Mouse (Mus musculus) gastrocnemius, postnatal 36 days (tissue): ENCODE results near the gene Prmt2. TPM values are rescaled to one million over a fixed set of nuclear protein-coding genes. Genes with fewer than 3 reads are reported as not detected.

ENCODE experiments used
- DNase-seq, 2 experiments: peaks; one replicate each; pipeline ENCODE4 v3.0.0; 2022
- intact Hi-C: fragments of 180-260 bp; cut with DNase I; formaldehyde crosslinking; loops from one replicate; pipeline ENCODE4 v1.15.1; 2025
- microRNA-seq, 2 experiments: library from miRNA; unstranded; fragments of <30 nt; microRNA quantifications; one replicate each; pipeline ENCODE4 v1.2.0; 2021
- total RNA-seq, 2 experiments: library from RNA; stranded (reverse); gene quantifications; 2 replicates each; pipeline ENCODE4 v1.2.3; 2021

Gene Prmt2
- total RNA-seq, 2 experiments from 2014 or later, result 1.7 to 2.7 TPM

DNA sequence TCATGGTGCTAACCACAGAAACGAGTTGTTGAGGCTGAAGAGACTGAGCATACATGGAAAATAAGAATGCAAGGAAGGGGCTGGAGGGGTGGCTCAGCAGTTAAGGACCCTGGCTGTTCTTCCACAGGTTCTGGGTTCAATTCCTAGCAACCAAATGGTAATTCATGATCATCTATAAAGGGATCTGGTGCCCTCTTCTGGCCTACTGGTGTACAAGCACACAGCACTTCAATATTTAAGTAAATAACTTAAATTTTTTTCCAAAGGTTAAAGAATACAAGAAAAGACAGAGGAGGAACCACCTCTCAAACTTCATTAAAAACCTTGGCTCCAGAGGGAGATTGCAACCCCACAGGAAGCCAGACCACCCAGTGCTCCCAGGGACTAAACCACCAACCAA lies 8.0 kb downstream of the Prmt2 start:
- intact Hi-C loops, result no loop called here
- no peak for DNase-seq

DNA sequence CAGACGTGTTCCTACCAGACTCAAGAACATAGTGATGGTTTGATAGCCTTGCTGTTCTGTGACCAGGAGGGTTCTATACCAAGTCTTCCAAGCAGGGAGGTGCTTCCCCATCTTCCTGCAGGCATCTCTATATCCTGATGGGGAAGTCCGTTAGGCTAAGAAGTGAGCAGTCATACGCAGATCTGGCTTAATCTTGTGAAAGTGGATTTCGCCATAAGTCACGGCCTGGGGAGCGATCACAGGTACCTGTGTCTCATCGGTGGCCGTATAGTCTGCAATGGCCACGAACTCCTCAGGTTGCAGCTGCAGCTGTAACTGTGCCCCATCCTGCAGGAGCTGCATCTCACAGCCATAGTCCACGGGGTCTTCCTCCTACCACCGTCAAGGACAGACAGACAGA lies 11.7 kb downstream of the Prmt2 start:
- no peak for DNase-seq
- intact Hi-C loops, result no loop called here

DNA sequence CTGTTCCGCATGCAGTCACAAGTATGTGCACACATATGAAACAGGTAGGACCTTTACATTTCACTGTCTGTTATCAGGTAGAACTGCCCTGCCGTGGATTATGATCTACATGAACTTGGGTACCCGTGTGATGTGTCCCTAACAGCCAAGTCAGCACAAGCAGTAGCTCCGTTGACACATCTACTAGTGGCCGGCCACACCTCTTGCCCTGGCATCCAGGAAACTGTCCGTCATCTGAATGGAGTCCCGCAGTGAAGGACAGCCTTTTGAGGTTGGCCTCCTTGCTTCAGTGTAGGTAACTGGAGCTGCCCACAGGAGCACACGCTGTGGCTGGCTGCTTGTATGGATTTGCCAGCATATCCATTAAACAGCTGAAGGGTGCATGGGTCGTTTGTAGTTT lies 19.4 kb downstream of the Prmt2 start:
- DNase-seq, result peak in 1 of 2 experiments; percentile 2
- intact Hi-C loops, result no loop called here

DNA sequence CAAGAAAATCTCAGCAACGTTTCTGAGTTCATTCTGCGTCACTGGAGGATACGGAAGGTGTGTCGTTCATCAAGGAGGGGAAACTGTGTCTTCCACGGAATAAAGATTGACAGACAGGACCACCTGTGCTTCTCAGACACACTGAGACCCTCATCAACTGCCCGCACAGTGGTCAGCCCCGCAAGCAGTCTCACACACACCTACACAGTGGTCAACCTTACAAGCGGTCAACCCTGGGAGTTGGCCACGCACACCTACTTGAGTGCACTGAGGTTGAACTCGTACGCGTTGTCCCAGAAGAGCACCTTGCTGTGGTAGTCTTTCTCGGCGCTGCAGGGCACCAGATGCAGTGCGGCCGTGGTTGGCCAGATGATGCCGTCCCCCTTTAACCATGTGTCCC lies 20.6 kb downstream of the Prmt2 start:
- DNase-seq, result peak in 1 of 2 experiments; percentile 8
- intact Hi-C loops, result no loop called here

DNA sequence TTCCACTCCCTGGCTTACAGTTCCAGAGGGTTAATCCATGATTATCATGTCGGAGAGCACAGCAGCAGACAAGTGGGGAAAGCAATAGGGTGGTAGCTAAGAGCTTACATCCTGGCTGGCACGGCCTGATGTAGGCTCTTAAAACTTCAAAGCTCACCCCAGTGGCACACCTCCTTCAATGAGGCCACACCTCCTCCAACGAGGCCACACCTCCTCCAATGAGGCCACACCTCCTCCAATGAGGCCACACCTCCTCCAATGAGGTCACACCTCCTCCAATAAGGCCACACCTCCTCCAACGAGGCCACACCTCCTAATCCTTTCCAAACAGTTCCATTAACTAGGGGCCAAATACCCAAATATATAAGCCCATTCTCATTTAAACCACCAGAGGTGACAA lies 23.5 kb downstream of the Prmt2 start:
- intact Hi-C loops, result no loop called here
- DNase-seq, result peak in 1 of 2 experiments; percentile 4

DNA sequence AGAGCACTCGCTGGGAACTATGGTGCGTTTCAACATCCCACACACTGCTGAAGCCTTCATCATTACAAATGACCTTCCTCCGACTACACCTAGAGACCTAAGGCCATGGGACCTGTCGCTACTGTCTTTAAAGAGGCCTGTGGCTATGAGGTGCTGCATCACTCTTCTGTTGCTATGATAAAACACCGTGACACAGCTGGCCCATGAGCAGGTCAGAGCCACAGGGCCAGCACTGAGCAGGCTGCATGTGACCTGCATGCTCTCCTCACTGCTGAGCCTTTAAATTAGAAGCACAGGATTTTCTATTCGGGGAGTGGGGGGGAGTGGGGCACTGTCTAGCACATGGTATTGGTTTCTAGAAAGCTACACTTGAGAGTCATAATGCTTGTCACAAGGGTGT lies 25.5 kb downstream of the Prmt2 start:
- DNase-seq, result no peak
- intact Hi-C loops, result no loop called here

DNA sequence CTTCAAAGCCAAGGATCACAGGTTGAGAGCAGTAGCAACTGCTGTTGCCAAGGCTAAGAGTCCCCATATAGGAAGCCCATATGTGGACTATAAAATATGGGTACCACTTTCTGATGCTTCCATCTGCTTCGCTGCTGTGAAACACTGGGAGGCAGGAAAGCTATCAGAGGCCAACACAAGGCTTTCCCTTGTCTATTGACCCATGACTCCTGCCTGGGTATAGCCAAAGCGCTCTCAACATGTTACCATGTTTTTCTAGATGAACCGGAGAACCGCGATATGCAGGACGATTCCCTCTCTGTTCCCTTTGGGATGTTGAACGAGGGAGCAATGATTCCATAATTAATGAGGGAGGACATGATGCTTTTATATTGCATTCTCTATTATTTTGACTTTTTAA lies 26.9 kb downstream of the Prmt2 start:
- peak in 1 of 2 experiments; percentile 1 for DNase-seq
- intact Hi-C loops, result no loop called here

DNA sequence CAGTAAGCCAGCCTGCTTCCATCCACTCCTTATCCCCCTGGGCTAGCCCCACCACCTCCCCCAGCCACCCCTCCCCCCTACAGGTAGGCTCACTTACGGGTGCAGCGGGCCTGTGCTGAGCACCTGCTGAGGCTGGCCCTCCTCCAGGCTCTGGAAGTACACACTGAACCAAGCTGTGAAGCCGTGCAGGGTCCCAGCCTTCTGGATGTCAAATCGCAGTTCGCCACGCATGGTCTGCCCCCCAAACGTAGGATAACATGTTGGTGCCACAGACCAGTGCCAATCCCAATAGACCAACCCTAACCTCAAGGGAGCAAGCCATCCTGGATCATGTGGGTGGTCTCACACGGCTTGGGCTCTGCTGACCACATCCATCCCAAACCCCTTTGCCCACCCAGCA lies 28.4 kb downstream of the Prmt2 start:
- intact Hi-C loops, result no loop called here
- peak in 1 of 2 experiments; percentile 8 for DNase-seq

DNA sequence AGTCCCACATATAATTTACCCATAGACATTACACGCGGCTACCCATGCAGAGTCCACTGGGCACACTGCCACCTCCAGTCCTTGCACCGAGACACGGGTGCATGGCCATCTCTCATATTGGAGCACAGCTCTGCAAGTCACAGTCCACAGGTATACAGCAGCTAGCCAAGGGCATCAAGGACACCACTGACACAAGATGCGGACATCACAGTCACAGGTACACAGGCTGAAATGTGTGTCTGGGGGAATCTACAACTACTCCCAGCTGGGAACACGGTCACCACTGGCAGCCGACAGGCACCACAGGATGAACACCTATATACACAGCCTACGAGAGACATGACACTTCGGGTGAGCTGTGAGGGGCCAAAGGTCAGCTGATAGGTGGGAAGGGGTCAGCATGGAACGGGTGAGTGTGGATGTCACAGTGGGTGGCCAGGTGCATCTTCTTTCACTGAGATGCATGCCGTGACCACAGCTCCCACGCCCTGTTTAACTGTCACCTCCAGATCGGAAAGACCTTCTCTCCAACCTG lies 30.3 kb downstream of the Prmt2 start:
- intact Hi-C loops, result no loop called here
- DNase-seq, result no peak

DNA sequence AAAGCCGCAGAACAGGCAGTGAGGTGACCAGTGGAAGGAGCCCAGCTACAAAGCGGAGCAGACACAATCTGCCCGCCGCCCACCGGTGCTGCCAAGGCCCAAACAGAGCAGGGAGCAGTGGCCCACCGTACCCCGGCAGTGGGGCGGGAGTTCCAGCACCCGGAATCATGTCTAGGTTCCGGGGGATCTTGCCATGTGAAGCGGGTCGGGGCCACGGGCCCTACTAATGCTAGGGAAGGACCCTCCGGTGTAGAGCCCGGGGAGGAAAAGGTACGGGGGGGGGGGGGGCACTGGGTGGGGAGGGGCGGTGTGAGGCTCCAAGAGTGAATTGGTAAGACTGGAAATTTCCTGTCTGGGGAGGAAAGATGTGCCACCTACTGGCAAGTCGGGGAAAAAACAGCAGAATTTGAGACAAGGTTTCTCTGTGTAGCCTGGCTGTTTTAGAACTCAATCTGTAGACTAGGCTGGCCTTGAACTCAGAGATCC lies 33.8 kb downstream of the Prmt2 start:
- DNase-seq, result no peak
- intact Hi-C loops, result no loop called here

DNA sequence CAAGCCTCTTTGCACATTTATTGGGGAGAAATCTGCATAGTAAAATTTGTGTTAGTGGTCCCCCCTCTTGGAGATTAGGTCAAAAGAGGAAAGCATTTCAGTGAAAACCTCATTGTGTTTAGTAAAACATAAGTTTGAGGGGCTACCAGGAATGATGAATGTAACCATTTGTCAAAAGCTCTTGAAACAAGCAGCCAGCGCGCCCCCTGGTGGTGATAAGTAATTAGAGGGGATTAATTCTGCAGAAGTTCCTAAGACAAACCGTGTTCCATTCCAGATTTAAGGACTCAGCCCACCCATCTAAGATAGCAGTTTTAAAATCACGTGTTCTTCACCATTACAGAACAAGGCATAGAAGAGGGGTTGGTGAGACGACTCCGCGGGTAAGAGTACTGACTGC lies 35.7 kb downstream of the Prmt2 start:
- DNase-seq, result peak in 1 of 2 experiments; percentile 45
- intact Hi-C loops, result no loop called here

DNA sequence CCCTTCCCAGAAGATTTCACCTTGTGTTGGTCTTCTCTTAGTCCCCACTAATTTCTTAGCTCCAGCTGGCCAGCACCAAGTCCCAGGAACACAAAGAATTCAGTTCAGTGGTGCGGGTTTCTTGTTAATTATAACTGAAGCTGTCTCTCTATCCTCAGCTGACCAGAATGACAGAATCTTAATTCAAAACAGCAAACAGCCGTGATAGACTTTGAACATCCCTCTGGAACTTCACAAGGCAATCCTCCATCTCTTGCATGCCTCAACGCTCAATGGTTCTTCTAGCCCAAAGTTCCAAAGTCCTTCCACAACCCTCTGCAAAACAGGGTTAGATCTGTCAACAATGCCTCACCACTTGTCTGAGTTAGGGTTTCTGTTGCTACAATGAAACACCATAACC lies 36.2 kb downstream of the Prmt2 start:
- intact Hi-C loops, result no loop called here

DNA sequence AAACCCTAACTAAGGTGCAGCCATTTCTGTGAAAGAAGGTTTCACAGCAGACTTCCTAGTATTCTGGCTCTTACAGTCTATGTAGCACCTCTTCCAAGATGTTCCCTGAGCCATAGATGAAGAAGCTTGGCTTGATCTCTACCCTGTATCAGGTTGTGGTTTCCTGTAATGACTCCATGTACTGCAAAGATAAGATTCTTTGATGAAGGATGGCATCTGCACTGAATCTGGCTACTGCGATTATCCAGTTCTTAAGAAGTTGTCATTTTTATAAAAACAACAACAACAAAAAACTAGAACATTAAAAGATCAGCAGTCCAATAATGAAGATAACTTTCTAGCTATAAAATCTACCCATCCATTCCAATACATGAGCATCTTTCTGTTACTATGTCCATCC lies 49.7 kb downstream of the Prmt2 start:
- intact Hi-C loops, result no loop called here
- DNase-seq, result no peak

More for the DNA sequence above, 36.2 kb downstream of the Prmt2 start:
- no peak for DNase-seq

DNA sequence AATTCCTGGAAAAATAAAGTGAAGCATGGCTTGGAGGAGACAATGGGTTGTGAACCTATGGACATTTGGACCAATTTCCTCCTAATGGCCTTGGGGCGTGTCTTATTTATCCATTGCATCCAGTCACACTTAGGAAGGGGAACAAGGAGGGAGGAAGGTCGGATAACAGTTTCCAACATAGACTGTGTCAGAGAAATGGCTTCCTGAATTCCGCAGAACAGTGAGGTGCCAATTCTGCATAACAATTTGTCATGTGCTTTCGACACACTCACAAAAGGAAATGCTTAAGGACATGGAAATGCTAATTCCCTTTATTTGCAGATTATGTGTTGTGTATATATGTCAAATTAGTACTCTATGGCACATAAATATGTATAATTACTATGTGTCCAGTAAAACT lies 52.4 kb downstream of the Prmt2 start:
- intact Hi-C loops, result no loop called here
- no peak for DNase-seq

DNA sequence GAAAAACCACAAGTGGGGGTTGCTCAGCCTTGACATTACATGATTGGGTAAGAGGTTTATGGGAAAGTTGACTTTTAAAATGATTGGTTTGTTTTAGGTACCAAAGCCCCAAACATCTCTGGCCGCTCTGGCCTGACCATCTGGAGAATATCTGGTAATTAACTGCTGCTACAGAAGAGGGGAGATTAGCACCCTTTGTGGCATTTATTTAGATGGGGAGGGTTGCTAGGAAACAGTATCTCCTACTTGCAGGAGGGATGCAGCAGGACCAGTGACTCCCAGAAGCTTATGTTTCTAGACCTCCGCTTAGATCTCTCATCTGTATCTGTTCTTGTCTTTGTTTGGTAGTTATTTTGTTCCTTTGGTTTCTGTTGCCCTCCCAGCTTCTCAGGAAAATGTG lies 62.8 kb downstream of the Prmt2 start:
- intact Hi-C loops, result no loop called here
- no peak for DNase-seq

DNA sequence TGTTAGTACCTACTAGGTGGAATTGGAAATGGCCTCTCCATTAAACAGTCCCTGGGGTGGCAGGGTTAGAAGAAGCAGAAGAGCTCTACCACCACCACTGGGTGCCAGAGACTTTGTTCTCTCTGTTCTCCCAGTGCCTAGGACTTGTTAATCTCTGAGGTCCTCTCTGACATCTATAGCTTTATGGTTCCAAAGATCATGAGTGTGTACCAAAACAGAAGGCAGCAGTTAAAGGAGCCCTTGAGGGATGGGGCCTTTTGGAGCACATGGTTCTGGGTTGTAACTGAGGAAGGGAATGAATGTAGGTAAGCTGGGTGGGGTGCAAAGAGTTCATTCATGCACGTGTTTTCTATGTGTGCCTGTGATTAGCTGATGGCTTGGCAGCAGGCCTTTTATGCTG lies 79.7 kb downstream of the Prmt2 start:
- DNase-seq, result no peak
- intact Hi-C loops, result no loop called here

DNA sequence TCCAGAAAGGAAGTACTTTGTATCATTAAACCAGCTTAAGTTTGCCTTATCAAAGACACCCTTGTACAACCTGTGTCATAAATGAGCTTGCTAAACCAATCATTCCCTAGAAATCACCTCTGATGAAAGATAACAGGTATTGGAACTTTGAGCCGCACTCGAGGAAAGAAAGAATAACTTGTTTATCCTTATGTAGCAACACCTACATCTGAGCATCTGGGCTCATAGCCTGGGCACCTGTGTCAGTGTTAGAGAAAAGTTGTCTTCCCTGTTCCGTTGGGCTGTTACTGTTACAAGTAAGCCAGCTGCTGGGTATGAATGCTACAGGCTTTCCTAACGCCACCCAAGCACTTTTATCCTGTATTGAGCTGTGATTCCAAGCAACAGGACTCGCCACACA lies 80.1 kb downstream of the Prmt2 start:
- intact Hi-C loops, result no loop called here
- no peak for DNase-seq

Small RNA genes within 50 kb of the gene (microRNA-seq; reads per million reads assigned to microRNA genes)
- gene Mir678, result 0 reads per million in 2 experiments

Other genes starting within 250 kb of the Prmt2 start
- 1 to 10 TPM; 6.5 to 7.4 TPM for gene Zfp280b, start 205.2 kb downstream of the Prmt2 start, total RNA-seq
- gene Slc5a4b, start 126.9 kb downstream of the Prmt2 start, total RNA-seq, result not detected
- not detected for gene Slc5a4a, start 90.4 kb downstream of the Prmt2 start, total RNA-seq
- 1 to 10 TPM; 1.2 to 3.5 TPM for gene S100b, start 16.0 kb upstream of the Prmt2 start, total RNA-seq
- 1 to 10 TPM; 3.9 to 5.3 TPM for gene Dip2a, start 107.4 kb upstream of the Prmt2 start, total RNA-seq
- gene AC141477.1, start 202.6 kb upstream of the Prmt2 start, total RNA-seq, result not detected
- 10 to 100 TPM; 55.0 to 58.1 TPM for gene Pcnt, start 204.9 kb upstream of the Prmt2 start, total RNA-seq
- gene 2610028H24Rik, start 211.2 kb upstream of the Prmt2 start, total RNA-seq, result under 1 TPM in 1 of 2 experiments, not detected in 1; 0.22 TPM
- 10 to 100 TPM; 14.5 to 17.6 TPM for gene Mcm3ap, start 231.1 kb upstream of the Prmt2 start, total RNA-seq
- gene Ybey, start 231.2 kb upstream of the Prmt2 start, total RNA-seq, result 1 to 10 TPM; 3.3 to 3.6 TPM